Mouse (Mus musculus) G1E (cell line): ENCODE data around the gene Mgat1. TPM values are rescaled to one million over a fixed set of nuclear protein-coding genes. Genes with fewer than 3 reads are reported as not detected.

Experiments used
- ATAC-seq: 2 replicates; pipeline ENCODE4 v1.8.0; 2016; ENCODE audit warnings: mild to moderate bottlenecking; ENCODE audit not compliant: insufficient number of reproducible peaks, poor library complexity, low FRiP score, severe bottlenecking; ENCODE audit errors: extremely low read depth
- DNase-seq: peaks from one replicate; pipeline ENCODE4 v3.0.0; 2012; ENCODE audit warnings: low spot score
- H3K27me3 ChIP-seq: 2 replicates; pipeline ENCODE4 v1.6.1; 2012; ENCODE audit warnings: mild to moderate bottlenecking, low read length, inconsistent platforms; ENCODE audit not compliant: insufficient read depth
- H3K36me3 ChIP-seq: replicated peaks from 2 replicates; pipeline ENCODE3; 2012; ENCODE audit warnings: mild to moderate bottlenecking, inconsistent platforms
- H3K4me1 ChIP-seq: 2 replicates; pipeline ENCODE4 v1.6.1; 2012; ENCODE audit warnings: low read depth, low read length, inconsistent platforms, mixed read lengths; ENCODE audit not compliant: insufficient read depth
- H3K4me3 ChIP-seq: 2 replicates; pipeline ENCODE4 v1.5.1; 2012; ENCODE audit warnings: low read depth, mild to moderate bottlenecking, inconsistent platforms, low read length, moderate library complexity, mixed read lengths
- H3K9me3 ChIP-seq: replicated peaks from 2 replicates; pipeline ENCODE4 v1.6.1; 2012; ENCODE audit warnings: inconsistent platforms
- CTCF ChIP-seq: IDR thresholded peaks from 2 replicates; pipeline ENCODE4 v1.5.1; 2012; ENCODE audit warnings: low read depth, low read length, inconsistent platforms, mixed read lengths
- GATA1 ChIP-seq: IDR thresholded peaks from 2 replicates; pipeline ENCODE4 v1.6.1; 2012; ENCODE audit warnings: borderline replicate concordance, low read length, inconsistent platforms, mixed read lengths
- GATA2 ChIP-seq: IDR thresholded peaks from 2 replicates; pipeline ENCODE4 v1.6.1; 2012; ENCODE audit warnings: low read depth, low read length, inconsistent platforms, borderline replicate concordance
- POLR2AphosphoS5 ChIP-seq: IDR thresholded peaks from 2 replicates; pipeline ENCODE4 v1.6.1; 2012; ENCODE audit warnings: low read depth, low read length, inconsistent platforms; ENCODE audit not compliant: insufficient replicate concordance
- TAL1 ChIP-seq: conservative IDR thresholded peaks from 2 replicates; pipeline ENCODE4 v1.6.1; 2012; ENCODE audit warnings: low read depth, low read length, inconsistent platforms, mixed read lengths
- polyA plus RNA-seq: library from polyadenylated mRNA; stranded (reverse); fragments of >175 nt; gene quantifications from 2 replicates; pipeline ENCODE4 v1.2.3, GENCODE M21; 2012
- total RNA-seq, 2 experiments: library from RNA; stranded (forward) in 1 of 2; stranded (reverse) in 1 of 2; fragments of 200-1000 nt in 1 of 2; fragments of >200 nt in 1 of 2; fragmentation: Nextera tagmentation in 1 of 2; gene quantifications; 2 replicates each; pipeline ENCODE4 v1.2.3; 2014 to 2017

Mgat1 gene
- total and polyA plus RNA-seq, 3 experiments = 20.0 to 36.9 (median 26.1) TPM

GRCm38 (mm10) chr11:49202523-49203061 is 41.4 kb upstream of the Mgat1 start:
- no peak for ATAC-seq

DNA sequence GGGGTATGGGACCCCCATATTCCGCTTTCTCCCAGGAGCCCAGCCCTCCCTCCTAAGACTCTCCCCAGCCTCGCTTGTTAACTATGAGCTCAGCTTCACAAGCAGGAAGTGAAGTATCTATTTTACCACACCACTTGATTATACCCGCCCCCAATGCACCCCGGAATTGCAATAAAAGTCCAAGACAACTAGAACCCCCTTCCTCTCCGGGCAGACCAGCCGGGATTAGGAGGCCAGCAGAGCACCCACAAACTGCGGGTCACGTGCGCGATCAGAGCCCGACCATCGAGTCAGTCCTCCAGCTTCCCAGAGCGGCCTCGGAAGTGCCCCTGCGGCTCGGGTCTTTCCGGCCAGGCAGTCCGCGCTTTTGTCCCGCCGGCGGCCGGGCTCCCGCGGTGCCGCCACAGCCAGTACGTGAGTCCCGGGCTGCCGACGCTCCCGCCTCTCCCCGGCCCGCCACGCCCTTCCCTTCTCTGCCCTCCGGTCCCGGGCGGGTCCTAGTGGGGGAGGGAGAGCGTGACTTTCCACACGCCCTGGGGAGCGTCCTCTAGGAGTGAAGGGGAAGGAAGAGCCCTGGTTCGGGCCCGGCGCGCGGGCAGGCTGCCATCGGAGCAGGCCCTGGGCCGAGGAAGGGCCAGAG is 40.7 kb upstream of the Mgat1 start, which contains the start of gene Zfp62:
Gene Zfp62 (plus strand): TSS at position 164 of the 640 bp plus-strand sequence.
- TF ChIP-seq CTCF (no peak), GATA1 (no peak), GATA2 (no peak), TAL1 (no peak), POLR2AphosphoS5 (no peak)
- Histone ChIP-seq H3K9me3 (0 out of 2 replicates have a peak, but pooled peaks cover 2% of the 10 kb centered on the region), H3K36me3 (peaks cover 30% of the 10 kb centered on the region), H3K4me1 (peaks cover 38% of the 10 kb centered on the region), H3K27me3 (no peaks in the 10 kb centered on the region), H3K4me3 (peak within 1 kb of the TSS; percentile 85)
- DNase-seq (peak; percentile 85), ATAC-seq (peak; percentile 82)

More at GRCm38 (mm10) chr11:49202523-49203061, 41.4 kb upstream of the Mgat1 start:
- peak overlapping the region; percentile 85 for H3K4me3 ChIP-seq
- H3K27me3 ChIP-seq = no peaks in the 10 kb centered on the region
- 0 out of 2 replicates have a peak, but pooled peaks cover 2% of the 10 kb centered on the region for H3K9me3 ChIP-seq
- peaks cover 28% of the 10 kb centered on the region for H3K36me3 ChIP-seq
- peak; percentile 7 for DNase-seq
- no peak for TF ChIP-seq GATA1
- peaks cover 36% of the 10 kb centered on the region for H3K4me1 ChIP-seq

- Histone ChIP-seq H3K27me3 (no peaks in the 10 kb centered on the region), H3K4me1 (peaks cover 40% of the 10 kb centered on the region), H3K4me3 (peak overlapping the region; percentile 85), H3K36me3 (peaks cover 29% of the 10 kb centered on the region), H3K9me3 (no peaks in the 10 kb centered on the region)
- DNase-seq (peak; percentile 45), ATAC-seq (0 out of 2 replicates have a peak, but pooled peaks have one; percentile 3)
- TF ChIP-seq GATA1 (no peak), POLR2AphosphoS5 (no peak), TAL1 (no peak), GATA2 (no peak), CTCF (no peak)
Observed at GRCm38 (mm10) chr11:49203771-49204497, 40.1 kb upstream of the Mgat1 start.

DNA sequence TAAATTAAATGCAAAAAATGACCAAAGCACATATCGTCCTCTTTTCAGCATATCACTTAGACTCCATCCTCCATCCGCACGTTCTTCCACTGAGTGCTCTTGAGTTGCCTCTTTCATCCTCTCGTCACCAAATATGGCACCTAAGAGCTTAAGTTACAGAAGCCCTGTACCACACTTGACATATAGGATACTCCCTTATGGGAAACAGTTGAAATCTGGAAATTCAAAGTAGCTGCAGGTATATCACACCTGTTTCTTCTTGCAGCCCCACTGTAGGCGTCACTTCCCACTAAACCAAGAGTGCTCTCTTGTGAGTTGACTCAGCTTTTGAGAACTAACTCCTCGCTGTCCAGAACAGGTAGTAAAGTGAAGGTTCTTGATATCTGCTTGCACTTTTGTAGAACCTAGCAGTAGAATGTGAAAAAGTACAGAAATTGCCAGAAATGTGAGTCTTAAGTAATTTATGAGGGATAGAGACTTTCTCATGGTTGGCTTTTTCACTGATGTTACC is 38.9 kb upstream of the Mgat1 start:
- Histone ChIP-seq H3K4me3 (peak overlapping the region; percentile 27; the same call in 1 of the 2 replicates), H3K36me3 (peaks cover 34% of the 10 kb centered on the region), H3K4me1 (peaks cover 48% of the 10 kb centered on the region), H3K9me3 (no peaks in the 10 kb centered on the region), H3K27me3 (no peaks in the 10 kb centered on the region)
- TF ChIP-seq GATA1 = no peak
- no peak for TF ChIP-seq TAL1
- TF ChIP-seq CTCF = no peak
- TF ChIP-seq POLR2AphosphoS5 = no peak
- no peak for TF ChIP-seq GATA2
- DNase-seq (no peak), ATAC-seq (no peak)

DNA sequence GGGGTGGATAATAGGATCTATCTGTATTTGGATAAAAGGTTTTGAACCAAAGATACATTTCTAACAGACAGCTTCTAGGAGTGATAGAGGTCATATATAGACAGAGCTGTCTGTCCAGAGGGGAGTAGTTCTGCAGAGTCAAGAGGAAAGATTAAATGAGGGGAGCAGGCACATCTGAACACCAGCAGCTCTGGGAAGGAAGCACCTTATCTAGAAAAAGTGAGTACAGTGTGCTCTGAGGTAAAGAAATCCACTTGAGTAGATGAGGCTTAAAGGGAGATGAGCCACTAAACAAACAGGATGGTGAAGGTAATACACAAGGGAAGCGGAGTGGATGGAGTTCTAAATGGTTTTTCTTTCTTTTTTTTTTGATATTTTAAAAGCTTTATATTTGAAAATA is 36.5 kb upstream of the Mgat1 start:
- H3K36me3 ChIP-seq = peaks cover 47% of the 10 kb centered on the region
- DNase-seq = no peak
- no peak for TF ChIP-seq GATA2
- TF ChIP-seq TAL1 = no peak
- TF ChIP-seq CTCF = no peak
- H3K9me3 ChIP-seq = no peaks in the 10 kb centered on the region
- peaks cover 45% of the 10 kb centered on the region for H3K4me1 ChIP-seq
- H3K27me3 ChIP-seq = no peaks in the 10 kb centered on the region
- no peak for ATAC-seq
- no peak overlapping the region for H3K4me3 ChIP-seq

GRCm38 (mm10) chr11:49212577-49212976 is 31.4 kb upstream of the Mgat1 start:
- no peaks in the 10 kb centered on the region for H3K27me3 ChIP-seq
- TF ChIP-seq TAL1 (no peak), GATA1 (no peak), CTCF (no peak), GATA2 (no peak), POLR2AphosphoS5 (no peak)
- no peak for ATAC-seq
- no peak overlapping the region for H3K4me3 ChIP-seq
- H3K9me3 ChIP-seq = no peaks in the 10 kb centered on the region
- H3K4me1 ChIP-seq = peaks cover 24% of the 10 kb centered on the region
- no peak for DNase-seq
- H3K36me3 ChIP-seq = peaks cover 71% of the 10 kb centered on the region
